Mouse (Mus musculus) heart, adult 2 months (tissue): ENCODE data around the gene Agpat3. TPM values are rescaled to one million over a fixed set of nuclear protein-coding genes. Genes with fewer than 3 reads are reported as not detected.

Source experiments
- DNase-seq, 2 experiments: peaks; one replicate each; pipeline ENCODE4 v3.0.0; 2021
- H3K27ac ChIP-seq: fragments of 200-600 bp; 2 replicates; pipeline ENCODE4 v1.8.1; 2022
- H3K27me3 ChIP-seq: fragments of 200-500 bp; 2 replicates; pipeline ENCODE4 v1.6.1; 2012; ENCODE audit warnings: mild to moderate bottlenecking, low read length, inconsistent platforms, mixed read lengths; ENCODE audit not compliant: control insufficient read depth, insufficient read depth
- H3K36me3 ChIP-seq: fragments of 200-500 bp; 2 replicates; pipeline ENCODE4 v1.6.1; 2012; ENCODE audit warnings: low read length, inconsistent platforms; ENCODE audit not compliant: control insufficient read depth, insufficient read depth
- H3K4me1 ChIP-seq: fragments of 200-500 bp; 2 replicates; pipeline ENCODE4 v1.6.1; 2011; ENCODE audit warnings: low read length; ENCODE audit not compliant: control insufficient read depth, insufficient read depth
- H3K4me3 ChIP-seq: fragments of 200-600 bp; 2 replicates; pipeline ENCODE4 v1.8.1; 2022
- H3K79me2 ChIP-seq: fragments of 200-500 bp; replicated peaks from 2 replicates; pipeline ENCODE4 v1.6.1; 2012; ENCODE audit warnings: mild to moderate bottlenecking, inconsistent platforms, low read length, moderate library complexity, mixed read lengths; ENCODE audit not compliant: control insufficient read depth, insufficient read depth
- H3K9ac ChIP-seq: fragments of 200-500 bp; 2 replicates; pipeline ENCODE4 v1.6.1; 2012; ENCODE audit warnings: low read depth, mild to moderate bottlenecking, control low read depth, inconsistent platforms, low read length, mixed read lengths
- CTCF ChIP-seq: fragments of 200-600 bp; IDR thresholded peaks from 2 replicates; pipeline ENCODE4 v1.8.1; 2022; ENCODE audit warnings: antibody characterized with exemption, mild to moderate bottlenecking, moderate library complexity
- EP300 ChIP-seq: fragments of 200-500 bp; IDR thresholded peaks from 2 replicates; pipeline ENCODE4 v1.6.1; 2011; ENCODE audit warnings: low read depth, low read length, control low read depth; ENCODE audit not compliant: insufficient read depth
- POLR2A ChIP-seq: fragments of 200-500 bp; IDR thresholded peaks from 2 replicates; pipeline ENCODE4 v1.6.1; 2011; ENCODE audit warnings: mild to moderate bottlenecking, low read depth, low read length, control low read depth; ENCODE audit not compliant: insufficient read depth
- WGBS: fragments of 180-500 bp; shearing (Covaris S2); methylation state at CpG from one replicate; pipeline ENCODE4 v1.1.7; 2018; 5-methylcytosine and 5-hydroxymethylcytosine counted together
- intact Hi-C: fragments of 180-260 bp; cut with DNase I; formaldehyde crosslinking; loops from one replicate; pipeline ENCODE4 v1.15.1; 2025
- long read RNA-seq: library from polyadenylated mRNA; stranded (forward); transcript quantifications from one replicate; pipeline ENCODE4 v2.0.0, GENCODE M21; 2021
- polyA plus RNA-seq: library from polyadenylated mRNA; depleted of rRNA; stranded (reverse); fragments of >200 nt; gene quantifications from 2 replicates; pipeline ENCODE4 v1.2.3, GENCODE M21; 2012; rRNA removed
- total RNA-seq, 2 experiments: library from RNA; stranded (reverse); gene quantifications; 2 replicates each; pipeline ENCODE4 v1.2.3; 2021

The Agpat3 gene
- total RNA-seq (100 to 1,000 TPM; 209 to 232 TPM), polyA plus RNA-seq (286 and 366 TPM in 2 replicates)
- long read RNA-seq, full-length matches to known transcripts: 63 of 226 reads
- long read RNA-seq, partial matches to known transcripts: 14 of 226 reads
- long read RNA-seq, other reads (novel, unspliced or antisense): 149 of 226 reads

GRCm38 (mm10) chr10:78351887-78352665, at the start of gene Agpat3:
TSS of gene Agpat3 (minus strand) at chr10:78352489.
- Histone ChIP-seq H3K4me1 (peaks cover 4% of the 10 kb centered on the region), H3K9ac (peak within 1 kb of the TSS; percentile 90), H3K79me2 (peaks cover 3% of the 10 kb centered on the region; the same call in 1 of the 2 replicates), H3K27me3 (no peaks in the 10 kb centered on the region), H3K4me3 (peak within 1 kb of the TSS; percentile 92), H3K27ac (peak within 1 kb of the TSS; percentile 84), H3K36me3 (no peaks in the 10 kb centered on the region)
- intact Hi-C loops: loop anchor here (2.0 to 5.0 kb wide), 2 partner anchors 35 to 73 kb away; no protein-coding TSS in a partner anchor
- WGBS: 1% methylated on average over 113 of the region's 113 CpGs
- TF ChIP-seq POLR2A (peak; percentile 23; the same call in 1 of the 2 replicates), CTCF (0 out of 2 replicates have a peak, but pooled peaks have one; percentile 7), EP300 (no peak)
- DNase-seq: peak; percentile 80

GRCm38 (mm10) chr10:78401127-78401526, 48.8 kb upstream of the Agpat3 start:
- Histone ChIP-seq H3K4me1 (peaks cover 2% of the 10 kb centered on the region; the same call in 1 of the 2 replicates), H3K36me3 (no peaks in the 10 kb centered on the region)
- WGBS: 69% methylated on average over 2 of the region's 2 CpGs

GRCm38 (mm10) chr10:78399090-78399657, 46.9 kb upstream of the Agpat3 start:
- Histone ChIP-seq H3K79me2 (no peaks in the 10 kb centered on the region), H3K4me1 (peaks cover 2% of the 10 kb centered on the region; the same call in 1 of the 2 replicates), H3K27ac (no peak overlapping the region), H3K9ac (no peak overlapping the region), H3K4me3 (no peak overlapping the region), H3K27me3 (no peaks in the 10 kb centered on the region), H3K36me3 (no peaks in the 10 kb centered on the region)
- TF ChIP-seq POLR2A: no peak
- TF ChIP-seq EP300: 0 out of 2 replicates have a peak, but pooled peaks have one; percentile 45
- no peak for TF ChIP-seq CTCF
- peak in 1 of 2 experiments; percentile 46 for DNase-seq
- 48% methylated on average over 17 of the region's 17 CpGs for WGBS
- intact Hi-C loops: loop anchor here (10.0 kb wide), 1 partner anchor 214 kb away; the partner anchor contains the start of gene Pwp2

More at GRCm38 (mm10) chr10:78401127-78401526, 48.8 kb upstream of the Agpat3 start:
- H3K27me3 ChIP-seq: no peaks in the 10 kb centered on the region
- no peak overlapping the region for H3K9ac ChIP-seq
- H3K27ac ChIP-seq: no peak overlapping the region
- intact Hi-C loops: no loop called here
- no peak overlapping the region for H3K4me3 ChIP-seq
- no peak for TF ChIP-seq POLR2A
- TF ChIP-seq EP300: no peak
- no peak for TF ChIP-seq CTCF
- H3K79me2 ChIP-seq: no peaks in the 10 kb centered on the region
- no peak for DNase-seq

- no peak for DNase-seq
- Histone ChIP-seq H3K4me1 (peaks cover 2% of the 10 kb centered on the region), H3K27me3 (no peaks in the 10 kb centered on the region), H3K4me3 (no peak overlapping the region), H3K79me2 (no peaks in the 10 kb centered on the region), H3K9ac (no peak overlapping the region), H3K36me3 (no peaks in the 10 kb centered on the region), H3K27ac (no peak overlapping the region)
- TF ChIP-seq CTCF: no peak
- no peak for TF ChIP-seq POLR2A
- TF ChIP-seq EP300: no peak
- intact Hi-C loops: loop anchor here (1.0 to 10.0 kb wide), 2 partner anchors 117 to 212 kb away; partner anchors contain the start of gene Pwp2
- 49% methylated on average over 4 of the region's 4 CpGs for WGBS
Measured at GRCm38 (mm10) chr10:78396625-78396885, 44.3 kb upstream of the Agpat3 start.

GRCm38 (mm10) chr10:78395819-78396624, 43.7 kb upstream of the Agpat3 start:
- 18% methylated on average over 17 of the region's 17 CpGs for WGBS
- H3K4me1 ChIP-seq: peaks cover 2% of the 10 kb centered on the region
- no peak overlapping the region for H3K4me3 ChIP-seq
- intact Hi-C loops: loop anchor here (1.0 to 10.0 kb wide), 2 partner anchors 117 to 211 kb away; partner anchors contain the start of gene Pwp2
- TF ChIP-seq CTCF (peak; percentile 99), EP300 (no peak)
- no peaks in the 10 kb centered on the region for H3K79me2 ChIP-seq
- no peaks in the 10 kb centered on the region for H3K27me3 ChIP-seq
- no peak overlapping the region for H3K9ac ChIP-seq
- peak; percentile 84 to 95 for DNase-seq
- H3K36me3 ChIP-seq: no peaks in the 10 kb centered on the region
- no peak overlapping the region for H3K27ac ChIP-seq
